14 mouse cellular contexts compared by ENCODE assay signal in the genomic region with DNA sequence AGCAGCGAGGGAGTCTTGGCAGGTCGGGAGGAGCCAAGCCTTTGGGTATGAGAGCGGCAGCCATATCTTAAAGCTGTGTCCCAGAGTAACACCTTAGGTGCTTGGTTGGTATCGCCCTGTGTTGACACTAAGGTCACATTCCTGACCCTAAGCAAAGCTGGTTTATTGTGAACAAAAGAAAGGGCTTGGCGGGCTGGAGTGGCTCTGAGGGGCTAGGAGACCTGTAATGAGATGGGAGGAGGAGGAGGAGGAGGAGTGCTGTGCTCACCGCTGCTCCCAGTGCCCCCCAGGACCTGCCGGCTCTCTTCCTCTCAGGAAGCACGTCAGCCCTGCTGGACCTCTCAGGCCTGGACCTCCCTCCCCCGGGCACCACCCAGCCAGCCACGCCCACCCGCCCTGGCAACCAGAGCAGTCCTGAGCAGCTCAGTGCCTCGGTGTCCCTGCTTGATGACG. TPM values are rescaled to one million over a fixed set of nuclear protein-coding genes. Genes with fewer than 3 reads are reported as not detected.
DNase-seq lines count a peak whose midpoint lies in the region; ATAC-seq lines count a peak whose summit lies in the region.
"Had no signal": no experiment of that assay in that cellular context is flagged by ENCODE, and none has a peak within 500 bp of the region (broad histone marks: within the 10 kb centered on the region; RNA-seq: fewer than 3 reads in every experiment).

No protein-coding gene starts in this region.

- H3K4me1 ChIP-seq in heart, embryonic 11.5 days (ENCODE audit: control insufficient read depth, insufficient read depth, low read length) = peaks cover 49% of the 10 kb centered on the region
- H3K4me1 ChIP-seq in megakaryocyte, embryonic 14.5 days = peaks cover 66% of the 10 kb centered on the region
- peaks cover 62% of the 10 kb centered on the region for H3K4me1 ChIP-seq in liver, embryonic 12.5 days
- H3K4me1 ChIP-seq in stomach, embryonic 16.5 days (ENCODE audit: control insufficient read depth, insufficient read depth, low read length) = peaks cover 21% of the 10 kb centered on the region; the same call in 1 of the 2 replicates
- no peaks in the 10 kb centered on the region for H3K4me1 ChIP-seq in midbrain, embryonic 14.5 days (ENCODE audit: control insufficient read depth, insufficient read depth, low read length)

- H3K4me3 ChIP-seq in heart, embryonic 11.5 days (ENCODE audit: low read depth, low read length) = no peak overlapping the region
- H3K4me3 ChIP-seq in megakaryocyte, embryonic 14.5 days (replicated peaks) = peak overlapping the region; percentile 78
- H3K4me3 ChIP-seq in liver, embryonic 12.5 days = no peak overlapping the region
- no peak overlapping the region for H3K4me3 ChIP-seq in stomach, embryonic 16.5 days (replicated peaks; ENCODE audit: low read length)
- no peak overlapping the region for H3K4me3 ChIP-seq in midbrain, embryonic 14.5 days (replicated peaks; ENCODE audit: low read depth, low read length)
- H3K4me3 ChIP-seq: neural tube, embryonic 13.5 days had no signal

- no peak overlapping the region for H3K9ac ChIP-seq in heart, embryonic 11.5 days (ENCODE audit: low read depth, low read length)
- peak overlapping the region; percentile 45; the same call in 1 of the 2 replicates for H3K9ac ChIP-seq in liver, embryonic 12.5 days
- H3K9ac ChIP-seq in stomach, embryonic 16.5 days (ENCODE audit: low read length) = peak overlapping the region; percentile 5; the same call in 1 of the 2 replicates
- H3K9ac ChIP-seq in midbrain, embryonic 14.5 days (replicated peaks; ENCODE audit: low read length) = no peak overlapping the region
- H3K9ac ChIP-seq: neural tube, embryonic 13.5 days had no signal

- WGBS in heart, embryonic 11.5 days (ENCODE audit: insufficient replicate concordance) = 32% methylated on average over 12 of the region's 13 CpGs
- 38% methylated on average over 13 of the region's 13 CpGs for WGBS in liver, embryonic 12.5 days (ENCODE audit: insufficient replicate concordance)
- 28% methylated on average over 13 of the region's 13 CpGs for WGBS in stomach, embryonic 16.5 days
- WGBS in midbrain, embryonic 14.5 days = 19% methylated on average over 13 of the region's 13 CpGs

- peaks cover 34% of the 10 kb centered on the region for H3K36me3 ChIP-seq in heart, embryonic 11.5 days (ENCODE audit: control insufficient read depth, insufficient read depth, low read length)
- H3K36me3 ChIP-seq in megakaryocyte, embryonic 14.5 days (replicated peaks; ENCODE audit: low read length) = peaks cover 97% of the 10 kb centered on the region
- peaks cover 96% of the 10 kb centered on the region for H3K36me3 ChIP-seq in liver, embryonic 12.5 days
- H3K36me3 ChIP-seq in stomach, embryonic 16.5 days (ENCODE audit: control insufficient read depth, insufficient read depth, low read length) = peaks cover 29% of the 10 kb centered on the region
- H3K36me3 ChIP-seq in midbrain, embryonic 14.5 days (ENCODE audit: control insufficient read depth, insufficient read depth, low read length) = peaks cover 92% of the 10 kb centered on the region

- H3K4me2 ChIP-seq in heart, embryonic 11.5 days = peak overlapping the region; percentile 7; the same call in 1 of the 2 replicates
- peak overlapping the region; percentile 46 for H3K4me2 ChIP-seq in liver, embryonic 12.5 days
- H3K4me2 ChIP-seq in stomach, embryonic 16.5 days (ENCODE audit: low read depth, low read length) = no peak overlapping the region
- no peak overlapping the region for H3K4me2 ChIP-seq in midbrain, embryonic 14.5 days (ENCODE audit: low read length)
- H3K4me2 ChIP-seq: neural tube, embryonic 13.5 days had no signal

- H3K9me3 ChIP-seq in heart, embryonic 11.5 days (replicated peaks; ENCODE audit: control insufficient read depth, low read length) = no peaks in the 10 kb centered on the region
- H3K9me3 ChIP-seq in megakaryocyte, embryonic 14.5 days = no peaks in the 10 kb centered on the region
- no peaks in the 10 kb centered on the region for H3K9me3 ChIP-seq in liver, embryonic 12.5 days (replicated peaks)
- no peaks in the 10 kb centered on the region for H3K9me3 ChIP-seq in stomach, embryonic 16.5 days (replicated peaks; ENCODE audit: control insufficient read depth, low read length)
- H3K9me3 ChIP-seq in midbrain, embryonic 14.5 days (ENCODE audit: control insufficient read depth, low read length) = no peaks in the 10 kb centered on the region
- H3K9me3 ChIP-seq: neural tube, embryonic 13.5 days had no signal

- DNase-seq in heart, adult 8-10 months (ENCODE audit: low spot score) = no peak
- no peak for DNase-seq in cerebellum, adult 9-10 months
- no peak for DNase-seq in midbrain, embryonic 14.5 days
- DNase-seq: heart, postnatal 36 days; layer of hippocampus, postnatal 36 days; right cerebral cortex, postnatal 25 days had no signal

- peak; percentile 40; the same call in 1 of the 2 replicates for ATAC-seq in heart, embryonic 11.5 days (replicated peaks; ENCODE audit: insufficient number of reproducible peaks, low FRiP score, low TSS enrichment)
- ATAC-seq in megakaryocyte, adult 5-6 weeks (ENCODE audit: poor library complexity, severe bottlenecking) = no peak
- peak; percentile 67 for ATAC-seq in liver, embryonic 12.5 days
- ATAC-seq in stomach, embryonic 16.5 days (ENCODE audit: insufficient read depth, low FRiP score) = peak; percentile 59
- no peak for ATAC-seq in midbrain, embryonic 14.5 days (ENCODE audit: low FRiP score, low TSS enrichment)

- H3K27me3 ChIP-seq in heart, embryonic 11.5 days (ENCODE audit: control insufficient read depth, insufficient read depth, low read length) = no peaks in the 10 kb centered on the region
- H3K27me3 ChIP-seq in megakaryocyte, embryonic 14.5 days (replicated peaks) = no peaks in the 10 kb centered on the region
- H3K27me3 ChIP-seq in liver, embryonic 12.5 days (replicated peaks) = no peaks in the 10 kb centered on the region
- H3K27me3 ChIP-seq in stomach, embryonic 16.5 days (ENCODE audit: control insufficient read depth, insufficient read depth, low read length) = no peaks in the 10 kb centered on the region
- H3K27me3 ChIP-seq in midbrain, embryonic 14.5 days (ENCODE audit: control insufficient read depth, insufficient read depth, low read length) = no peaks in the 10 kb centered on the region
- H3K27me3 ChIP-seq: neural tube, embryonic 13.5 days had no signal

- H3K27ac ChIP-seq in heart, embryonic 11.5 days (ENCODE audit: low read depth, low read length) = peak overlapping the region; percentile 50; the same call in 1 of the 2 replicates
- H3K27ac ChIP-seq in liver, embryonic 12.5 days = peak overlapping the region; percentile 18
- peak overlapping the region; percentile 73 for H3K27ac ChIP-seq in stomach, embryonic 16.5 days (ENCODE audit: low read length)
- no peak overlapping the region for H3K27ac ChIP-seq in midbrain, embryonic 14.5 days (replicated peaks; ENCODE audit: low read depth, low read length)
- H3K27ac ChIP-seq: neural tube, embryonic 13.5 days had no signal

RNA-seq across cellular contexts. Expression of gene Gm49510, which starts 10.0 kb away (rescaled TPM):
- 0.23 and 0.47 TPM in 2 replicates for polyA plus RNA-seq in heart, embryonic 11.5 days (2014; fragmentation: Nextera tagmentation; extraction: Ambion mirVana)
- not detected for total RNA-seq in heart, adult 8-10 months (2022)
- polyA plus RNA-seq in megakaryocyte, embryonic 14.5 days (2012; ENCODE audit: insufficient read depth, low replicate concordance) = 2.9 and 8.0 TPM in 2 replicates
- total RNA-seq in megakaryocyte, adult 5-6 weeks (2015) = not detected in 2 replicates
- total RNA-seq in megakaryocyte, adult 5-6 weeks (2017) = 1.1 and 2.0 TPM in 2 replicates
- 0.17 and 0.43 TPM in 2 replicates for polyA plus RNA-seq in liver, embryonic 12.5 days (2016; fragmentation: Nextera tagmentation; extraction: Ambion mirVana)
- polyA plus RNA-seq in stomach, embryonic 16.5 days (2015; fragmentation: Nextera tagmentation; extraction: Ambion mirVana) = 0.32 and 0.46 TPM in 2 replicates
- not detected in 2 replicates for polyA plus RNA-seq in midbrain, embryonic 14.5 days (2014; fragmentation: Nextera tagmentation; extraction: Ambion mirVana)
- total RNA-seq: heart, postnatal 36 days had no signal
- polyA plus RNA-seq: neural tube, embryonic 13.5 days had no signal

RNA-seq across cellular contexts. Expression of gene Sh3bp1, which starts 10.1 kb away (rescaled TPM):
- polyA plus RNA-seq in heart, embryonic 11.5 days (2014; fragmentation: Nextera tagmentation; extraction: Ambion mirVana) = 25.0 and 29.3 TPM in 2 replicates
- 1 to 10 TPM; 2.6 to 6.3 (median 4.1) TPM for total RNA-seq in heart, adult 8-10 months (2022)
- 1,441 and 3,817 TPM in 2 replicates for polyA plus RNA-seq in megakaryocyte, embryonic 14.5 days (2012; ENCODE audit: insufficient read depth, low replicate concordance)
- 46.5 and 53.3 TPM in 2 replicates for total RNA-seq in megakaryocyte, adult 5-6 weeks (2015)
- total RNA-seq in megakaryocyte, adult 5-6 weeks (2017) = 34.0 and 38.2 TPM in 2 replicates
- 34.3 and 39.3 TPM in 2 replicates for polyA plus RNA-seq in liver, embryonic 12.5 days (2016; fragmentation: Nextera tagmentation; extraction: Ambion mirVana)
- polyA plus RNA-seq in stomach, embryonic 16.5 days (2015; fragmentation: Nextera tagmentation; extraction: Ambion mirVana) = 42.1 and 44.5 TPM in 2 replicates
- 1.7 and 2.9 TPM in 2 replicates for polyA plus RNA-seq in midbrain, embryonic 14.5 days (2014; fragmentation: Nextera tagmentation; extraction: Ambion mirVana)

RNA-seq across cellular contexts. Expression of gene Gga1, which starts 12.4 kb away (rescaled TPM):
- 29.3 and 31.7 TPM in 2 replicates for polyA plus RNA-seq in heart, embryonic 11.5 days (2014; fragmentation: Nextera tagmentation; extraction: Ambion mirVana)
- 10 to 100 TPM; 44.8 to 49.1 (median 46.3) TPM for total RNA-seq in heart, adult 8-10 months (2022)
- 198 and 388 TPM in 2 replicates for polyA plus RNA-seq in megakaryocyte, embryonic 14.5 days (2012; ENCODE audit: insufficient read depth, low replicate concordance)
- 46.0 and 52.6 TPM in 2 replicates for total RNA-seq in megakaryocyte, adult 5-6 weeks (2015)
- 20.8 and 28.9 TPM in 2 replicates for total RNA-seq in megakaryocyte, adult 5-6 weeks (2017)
- 32.2 and 33.5 TPM in 2 replicates for polyA plus RNA-seq in liver, embryonic 12.5 days (2016; fragmentation: Nextera tagmentation; extraction: Ambion mirVana)
- 48.4 and 51.4 TPM in 2 replicates for polyA plus RNA-seq in stomach, embryonic 16.5 days (2015; fragmentation: Nextera tagmentation; extraction: Ambion mirVana)
- 37.3 and 42.0 TPM in 2 replicates for polyA plus RNA-seq in midbrain, embryonic 14.5 days (2014; fragmentation: Nextera tagmentation; extraction: Ambion mirVana)

RNA-seq across cellular contexts. Expression of gene Pdxp, which starts 24.3 kb away (rescaled TPM):
- polyA plus RNA-seq in heart, embryonic 11.5 days (2014; fragmentation: Nextera tagmentation; extraction: Ambion mirVana) = 24.3 and 25.7 TPM in 2 replicates
- 1 to 10 TPM in 2 of 4 experiments, under 1 TPM in 2; 0.69 to 1.0 (median 0.88) TPM for total RNA-seq in heart, adult 8-10 months (2022)
- polyA plus RNA-seq in megakaryocyte, embryonic 14.5 days (2012; ENCODE audit: insufficient read depth, low replicate concordance) = 8.6 and 29.8 TPM in 2 replicates
- 3.5 and 5.1 TPM in 2 replicates for total RNA-seq in megakaryocyte, adult 5-6 weeks (2015)
- 2.1 and 2.6 TPM in 2 replicates for total RNA-seq in megakaryocyte, adult 5-6 weeks (2017)
- 17.1 and 17.4 TPM in 2 replicates for polyA plus RNA-seq in liver, embryonic 12.5 days (2016; fragmentation: Nextera tagmentation; extraction: Ambion mirVana)
- polyA plus RNA-seq in stomach, embryonic 16.5 days (2015; fragmentation: Nextera tagmentation; extraction: Ambion mirVana) = 5.1 and 5.9 TPM in 2 replicates
- polyA plus RNA-seq in midbrain, embryonic 14.5 days (2014; fragmentation: Nextera tagmentation; extraction: Ambion mirVana) = 111 and 147 TPM in 2 replicates

RNA-seq across cellular contexts. Expression of gene Lgals2, which starts 34.1 kb away (rescaled TPM):
- 0.49 TPM in 1 of 2 replicates, not detected in the other for polyA plus RNA-seq in heart, embryonic 11.5 days (2014; fragmentation: Nextera tagmentation; extraction: Ambion mirVana)
- total RNA-seq in heart, adult 8-10 months (2022) = under 1 TPM in 1 of 4 experiments, not detected in 3; 0.65 TPM
- not detected in 2 replicates for polyA plus RNA-seq in megakaryocyte, embryonic 14.5 days (2012; ENCODE audit: insufficient read depth, low replicate concordance)
- not detected in 2 replicates for total RNA-seq in megakaryocyte, adult 5-6 weeks (2015)
- 0.26 TPM in 1 of 2 replicates, not detected in the other for total RNA-seq in megakaryocyte, adult 5-6 weeks (2017)
- polyA plus RNA-seq in liver, embryonic 12.5 days (2016; fragmentation: Nextera tagmentation; extraction: Ambion mirVana) = 7.0 and 9.5 TPM in 2 replicates
- 86.6 and 122 TPM in 2 replicates for polyA plus RNA-seq in stomach, embryonic 16.5 days (2015; fragmentation: Nextera tagmentation; extraction: Ambion mirVana)
- polyA plus RNA-seq in midbrain, embryonic 14.5 days (2014; fragmentation: Nextera tagmentation; extraction: Ambion mirVana) = not detected in 2 replicates
- total RNA-seq: layer of hippocampus, postnatal 36 days; megakaryocyte progenitor cell, adult 5-6 weeks had no signal
- polyA plus RNA-seq: embryonic facial prominence, embryonic 11.5 days; neural tube, embryonic 13.5 days had no signal

Comparison
In these comparisons a context has a peak if more than half of its experiments do, and no peak if none do; other contexts are left out.
1. ATAC-seq: peak in heart, embryonic 11.5 days (single experiment), liver, embryonic 12.5 days (single experiment) and stomach, embryonic 16.5 days (single experiment); none in megakaryocyte, adult 5-6 weeks (single experiment) and midbrain, embryonic 14.5 days (single experiment).
2. H3K4me2 ChIP-seq: peak in heart, embryonic 11.5 days (single experiment) and liver, embryonic 12.5 days (single experiment); none in stomach, embryonic 16.5 days (single experiment) and midbrain, embryonic 14.5 days (single experiment).
3. H3K9ac ChIP-seq: peak in liver, embryonic 12.5 days (single experiment) and stomach, embryonic 16.5 days (single experiment); none in heart, embryonic 11.5 days (single experiment) and midbrain, embryonic 14.5 days (single experiment).
4. RNA of gene Sh3bp1, which starts 10.1 kb away (polyA plus RNA-seq): 1,441 to 3,817 TPM in megakaryocyte, embryonic 14.5 days; 42.1 to 44.5 TPM in stomach, embryonic 16.5 days, 34.3 to 39.3 TPM in liver, embryonic 12.5 days, 25.0 to 29.3 TPM in heart, embryonic 11.5 days and 1.7 to 2.9 TPM in midbrain, embryonic 14.5 days; every median in the first group is over 10 times any median in the second.